Mouse (Mus musculus) limb, embryonic 11.5 days (tissue): ENCODE data around the gene Gm4767. TPM values are rescaled to one million over a fixed set of nuclear protein-coding genes. Genes with fewer than 3 reads are reported as not detected.
"Not testable (repeated sequence)": the region's sequence is repeated elsewhere in the genome, so short reads cannot be mapped to it uniquely, and the experiment has no call there.

Experiments used
- ATAC-seq: fragments of 200-750 bp; cut with Nextera tagmentation; 2 replicates; pipeline ENCODE4 v1.8.0; 2017; ENCODE audit warnings: low read depth; ENCODE audit not compliant: insufficient number of reproducible peaks, low FRiP score, low TSS enrichment
- DNase-seq: peaks from one replicate; pipeline ENCODE4 v3.0.0-alpha.2; 2015; ENCODE audit warnings: low spot score
- H3K27ac ChIP-seq: fragments of 300-500 bp; sonication (generic); replicated peaks from 2 replicates; pipeline ENCODE4 v1.5.1; 2014; ENCODE audit warnings: low read depth, mild to moderate bottlenecking, low read length
- H3K27me3 ChIP-seq: fragments of 300-500 bp; sonication (generic); 2 replicates; pipeline ENCODE4 v1.6.1; 2014; ENCODE audit warnings: mild to moderate bottlenecking, low read length, mixed read lengths; ENCODE audit not compliant: control insufficient read depth, insufficient read depth
- H3K36me3 ChIP-seq: fragments of 300-500 bp; sonication (generic); 2 replicates; pipeline ENCODE4 v1.6.1; 2014; ENCODE audit warnings: mild to moderate bottlenecking, low read length, moderate library complexity, mixed read lengths; ENCODE audit not compliant: control insufficient read depth, insufficient read depth
- H3K4me1 ChIP-seq: fragments of 300-500 bp; sonication (generic); 2 replicates; pipeline ENCODE4 v1.6.1; 2014; ENCODE audit warnings: low read length, mixed read lengths; ENCODE audit not compliant: control insufficient read depth, insufficient read depth
- H3K4me2 ChIP-seq: fragments of 300-500 bp; sonication (generic); 2 replicates; pipeline ENCODE4 v1.6.1; 2014; ENCODE audit warnings: low read depth, mild to moderate bottlenecking, moderate library complexity; ENCODE audit not compliant: severe bottlenecking
- H3K4me3 ChIP-seq: fragments of 300-500 bp; sonication (generic); 2 replicates; pipeline ENCODE4 v1.5.1; 2014; ENCODE audit warnings: low read depth, low read length
- H3K9ac ChIP-seq: fragments of 300-500 bp; sonication (generic); 2 replicates; pipeline ENCODE4 v1.6.1; 2014; ENCODE audit warnings: mild to moderate bottlenecking, low read length
- H3K9me3 ChIP-seq: fragments of 300-500 bp; sonication (generic); 2 replicates; pipeline ENCODE4 v1.6.1; 2016; ENCODE audit warnings: low read length; ENCODE audit not compliant: control insufficient read depth
- WGBS: fragments of 180-500 bp; shearing (Covaris S2); extraction: QIAGEN DNeasy Blood & Tissue Kit; methylation state at CpG from one replicate; pipeline ENCODE4 v1.1.7; 2014; 5-methylcytosine and 5-hydroxymethylcytosine counted together
- polyA plus RNA-seq: library from polyadenylated mRNA; unstranded; fragments of >200 nt; fragmentation: Nextera tagmentation; extraction: Ambion mirVana; gene quantifications from 2 replicates; pipeline ENCODE4 v1.2.1, GENCODE M21; 2014

The Gm4767 gene
- 3.2 and 4.4 TPM in 2 replicates for polyA plus RNA-seq

- H3K9me3 ChIP-seq, ATAC-seq, H3K4me1 ChIP-seq, H3K27me3 ChIP-seq, H3K27ac ChIP-seq, H3K4me3 ChIP-seq, H3K36me3 ChIP-seq, H3K4me2 ChIP-seq, H3K9ac ChIP-seq: not testable (repeated sequence)
- WGBS: 36% methylated on average over 11 of the region's 20 CpGs
- DNase-seq: peak; percentile 22
Measured at GRCm38 (mm10) chr10:81811899-81812298, at the start of gene Gm4767. Gm4767 (plus strand) TSS chr10:81812186.

- WGBS: no CpG with 5 or more reads among the region's 43 CpGs
- H3K4me2 ChIP-seq, H3K9me3 ChIP-seq, H3K36me3 ChIP-seq, H3K27ac ChIP-seq, H3K27me3 ChIP-seq, H3K4me3 ChIP-seq, H3K4me1 ChIP-seq, DNase-seq, H3K9ac ChIP-seq: not testable (repeated sequence)
- peak; percentile 95 for ATAC-seq
Measured at GRCm38 (mm10) chr10:81770506-81771403, 41.2 kb upstream of the Gm4767 start, which contains the start of gene Gm3055. Gm3055 (minus strand) TSS chr10:81771161.

GRCm38 (mm10) chr10:81771404-81771777 is 40.6 kb upstream of the Gm4767 start:
- H3K4me2 ChIP-seq, H3K9ac ChIP-seq, H3K9me3 ChIP-seq, H3K36me3 ChIP-seq, DNase-seq, H3K4me1 ChIP-seq, ATAC-seq, H3K4me3 ChIP-seq, H3K27me3 ChIP-seq, H3K27ac ChIP-seq: not testable (repeated sequence)
- no CpG with 5 or more reads among the region's 3 CpGs for WGBS

GRCm38 (mm10) chr10:81846219-81846618 is 34.2 kb downstream of the Gm4767 start:
- not testable (repeated sequence) for H3K27me3 ChIP-seq, H3K4me3 ChIP-seq, H3K4me2 ChIP-seq, H3K9ac ChIP-seq, H3K36me3 ChIP-seq, H3K9me3 ChIP-seq, DNase-seq, H3K27ac ChIP-seq, H3K4me1 ChIP-seq
- ATAC-seq: 0 out of 2 replicates have a peak, but pooled peaks have one; percentile 60
- WGBS: no CpG with 5 or more reads among the region's 18 CpGs

- WGBS: 32% methylated on average over 3 of the region's 49 CpGs
- peak; percentile 100 for ATAC-seq
- DNase-seq, H3K9me3 ChIP-seq, H3K4me2 ChIP-seq, H3K4me1 ChIP-seq, H3K27ac ChIP-seq, H3K4me3 ChIP-seq, H3K9ac ChIP-seq, H3K27me3 ChIP-seq, H3K36me3 ChIP-seq: not testable (repeated sequence)
Measured at GRCm38 (mm10) chr10:81863409-81864407, 51.7 kb downstream of the Gm4767 start, which contains the start of gene Gm32687. Gm32687 (plus strand) TSS chr10:81863934.

Other genes starting within 250 kb of the Gm4767 start
- gene Tle2, start 237.6 kb upstream of the Gm4767 start, polyA plus RNA-seq: 13.7 and 18.4 TPM in 2 replicates
- gene Tle6, start 211.1 kb upstream of the Gm4767 start, polyA plus RNA-seq: 11.1 and 11.6 TPM in 2 replicates
- gene BC025920, start 205.9 kb upstream of the Gm4767 start, polyA plus RNA-seq: 0.63 and 1.5 TPM in 2 replicates
- gene Sirt6, start 184.4 kb upstream of the Gm4767 start, polyA plus RNA-seq: 46.2 and 46.5 TPM in 2 replicates
- gene Ankrd24, start 183.6 kb upstream of the Gm4767 start, polyA plus RNA-seq: 4.3 and 5.5 TPM in 2 replicates
- 5.5 and 6.2 TPM in 2 replicates for gene Gm10778, start 163.1 kb upstream of the Gm4767 start, polyA plus RNA-seq
- 17.2 and 17.3 TPM in 2 replicates for gene Zfp433, start 107.4 kb upstream of the Gm4767 start, polyA plus RNA-seq
- 10.6 and 11.9 TPM in 2 replicates for gene Gm3055, start 41.0 kb upstream of the Gm4767 start, polyA plus RNA-seq
- 8.7 and 10.4 TPM in 2 replicates for gene Gm32687, start 51.7 kb downstream of the Gm4767 start, polyA plus RNA-seq
- 4.2 and 6.3 TPM in 2 replicates for gene Zfp781, start 118.3 kb downstream of the Gm4767 start, polyA plus RNA-seq
- 15.2 and 18.0 TPM in 2 replicates for gene Zfp873, start 235.9 kb downstream of the Gm4767 start, polyA plus RNA-seq